Mouse (Mus musculus) T-cell, adult 2 months (primary cell): ENCODE results near the gene Ceacam1.

Source experiments
- DNase-seq: peaks from one replicate; pipeline ENCODE4 v3.0.0; 2022; ENCODE audit warnings: low spot score

The Ceacam1 gene

DNA sequence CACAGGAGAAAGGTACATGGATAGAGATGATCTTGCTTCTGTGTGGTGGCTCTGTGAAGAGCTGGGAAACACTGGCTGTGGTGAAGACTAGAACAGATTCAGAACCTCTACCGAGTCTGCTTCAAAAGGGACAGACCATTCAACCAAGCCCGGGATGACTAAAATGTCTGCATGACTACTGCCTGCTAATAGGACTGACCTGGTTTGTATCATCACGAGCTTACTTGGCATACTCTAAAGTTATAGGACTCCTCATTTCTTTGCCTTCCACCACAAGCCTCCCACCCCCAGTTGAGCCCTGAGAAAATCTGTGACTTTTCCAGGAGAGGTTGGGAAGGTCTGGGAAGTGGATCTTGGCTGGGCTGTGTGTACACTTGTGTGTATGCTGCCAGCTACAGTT lies 65.5 kb downstream of the Ceacam1 start:
- no peak for DNase-seq
